Comparison of ENCODE assay signal across 8 mouse cellular contexts in genomic region chr2:18048453-18049075, GRCm38 (mm10). TPM values are rescaled to one million over a fixed set of nuclear protein-coding genes. Genes with fewer than 3 reads are reported as not detected.
DNase-seq lines count a peak whose midpoint lies in the region; ATAC-seq and TF ChIP-seq lines count a peak whose summit lies in the region.

Gene Skida1 (minus strand): TSS chr2:18049051.

- no peaks in the 10 kb centered on the region for H3K27me3 ChIP-seq in heart, embryonic 11.5 days (ENCODE audit: control insufficient read depth, insufficient read depth, low read length)
- no peaks in the 10 kb centered on the region for H3K27me3 ChIP-seq in myocyte (ENCODE audit: control insufficient read depth, insufficient read depth, insufficient read length)

- H3K36me3 ChIP-seq in heart, embryonic 11.5 days (ENCODE audit: control insufficient read depth, insufficient read depth, low read length) = no peaks in the 10 kb centered on the region
- H3K36me3 ChIP-seq in myocyte (ENCODE audit: control insufficient read depth, insufficient read depth) = no peaks in the 10 kb centered on the region

- DNase-seq in cerebellum, postnatal 25 days = peak; percentile 43 to 49
- DNase-seq in cerebellum, adult 8-10 months = no peak
- peak; percentile 43 to 45 for DNase-seq in adrenal gland, postnatal 36 days
- DNase-seq in kidney, postnatal 36 days = peak; percentile 47 to 49
- no peak for DNase-seq in ovary, postnatal 36 days (ENCODE audit: low spot score)
- DNase-seq in c-Kit-positive CD71-positive TER-119-positive erythroid progenitor cells, embryonic 14.5 days (ENCODE audit: low spot score) = no peak

- H3K79me2 ChIP-seq in myocyte (ENCODE audit: control insufficient read depth, insufficient read depth) = no peaks in the 10 kb centered on the region

- H3K9me3 ChIP-seq in heart, embryonic 11.5 days (replicated peaks; ENCODE audit: control insufficient read depth, low read length) = no peaks in the 10 kb centered on the region

- peak within 1 kb of the TSS; percentile 100 for H3K27ac ChIP-seq in heart, embryonic 11.5 days (ENCODE audit: low read depth, low read length)

- under 1% methylated on average over 17 of the region's 17 CpGs for WGBS in heart, embryonic 11.5 days (ENCODE audit: insufficient replicate concordance)

- no peak for ATAC-seq in heart, embryonic 11.5 days (replicated peaks; ENCODE audit: insufficient number of reproducible peaks, low FRiP score, low TSS enrichment)

- no peak for TF ChIP-seq POLR2A in myocyte (IDR thresholded peaks at IDR 0.05; ENCODE audit: insufficient read length, low read depth)

- H3K4me1 ChIP-seq in heart, embryonic 11.5 days (ENCODE audit: control insufficient read depth, insufficient read depth, low read length) = peaks cover 6% of the 10 kb centered on the region

- peak within 1 kb of the TSS; percentile 100 for H3K9ac ChIP-seq in heart, embryonic 11.5 days (ENCODE audit: low read depth, low read length)

- peak within 1 kb of the TSS; percentile 95 for H3K4me2 ChIP-seq in heart, embryonic 11.5 days
- peak within 1 kb of the TSS; percentile 95 for H3K4me2 ChIP-seq in myocyte (ENCODE audit: low read depth)

- H3ac ChIP-seq in myocyte (ENCODE audit: control insufficient read depth, insufficient read length) = peak within 1 kb of the TSS; percentile 0

- peak within 1 kb of the TSS; percentile 92 for H3K4me3 ChIP-seq in heart, embryonic 11.5 days (ENCODE audit: low read depth, low read length)
- peak within 1 kb of the TSS; percentile 68 for H3K4me3 ChIP-seq in myocyte

TF ChIP-seq in myocyte, 11 proteins besides CTCF, POLR2A, EP300 and RAD21:
- TF ChIP-seq POLR2AphosphoS2 (IDR thresholded peaks at IDR 0.05; ENCODE audit: insufficient read length, low read depth) = no peak
- TF ChIP-seq MYOD1 (IDR thresholded peaks at IDR 0.05; ENCODE audit: control insufficient read depth in 1 of 3, insufficient read length in 2 of 3, low read depth in 2 of 3) = no peak
- TF ChIP-seq MYOG (IDR thresholded peaks at IDR 0.05; ENCODE audit: control insufficient read depth in 1 of 3, insufficient read depth in 1 of 3, insufficient read length in 2 of 3, low read depth in 2 of 3) = no peak
- TF ChIP-seq REST (IDR thresholded peaks at IDR 0.05; ENCODE audit: insufficient read depth, insufficient read length) = no peak
- no peak for TF ChIP-seq CEBPB (IDR thresholded peaks at IDR 0.05; ENCODE audit: insufficient read depth, poor library complexity, severe bottlenecking)
- no peak for TF ChIP-seq USF1 (IDR thresholded peaks at IDR 0.05; ENCODE audit: low read depth)
- no peak for TF ChIP-seq MAX (IDR thresholded peaks at IDR 0.05; ENCODE audit: low read depth)
- TF ChIP-seq TCF3 (IDR thresholded peaks at IDR 0.05; ENCODE audit: insufficient read length, low read depth) = no peak
- no peak for TF ChIP-seq SRF (IDR thresholded peaks at IDR 0.05; ENCODE audit: control insufficient read depth, insufficient read length, low read depth)
- TF ChIP-seq TCF12 (IDR thresholded peaks at IDR 0.05; ENCODE audit: insufficient read depth, poor library complexity, severe bottlenecking) = no peak
- TF ChIP-seq E2F4 (IDR thresholded peaks at IDR 0.05; ENCODE audit: insufficient read depth) = no peak

RNA-seq across cellular contexts. Expression of gene Skida1, which starts in this region (rescaled TPM):
- total RNA-seq in adrenal gland, postnatal 36 days (2021) = 1 to 10 TPM; 2.8 to 4.4 TPM
- polyA plus RNA-seq in heart, embryonic 11.5 days (2014; fragmentation: Nextera tagmentation; extraction: Ambion mirVana) = 6.0 and 6.4 TPM in 2 replicates
- 0.12 TPM for polyA plus RNA-seq in myocyte (2012; fragmentation: generic; extraction: Trizol)

Comparison
In these comparisons a context has a peak if more than half of its experiments do, and no peak if none do; other contexts are left out.
1. DNase-seq: peak in cerebellum, postnatal 25 days (2 of 2), adrenal gland, postnatal 36 days (2 of 2) and kidney, postnatal 36 days (2 of 2); none in cerebellum, adult 8-10 months (single experiment), ovary, postnatal 36 days (single experiment) and c-Kit-positive CD71-positive TER-119-positive erythroid progenitor cells, embryonic 14.5 days (single experiment).